Mouse (Mus musculus): ENCODE measurements around the gene Adcy6. TPM values are rescaled to one million over a fixed set of nuclear protein-coding genes. Genes with fewer than 3 reads are reported as not detected.

Adcy6 gene
- 16.9 and 17.3 TPM in 2 replicates for polyA plus RNA-seq (2012)

GRCm38 (mm10) chr15:98609331-98610130 is at the start of gene Adcy6:
Gene Adcy6 (minus strand): TSS chr15:98610076.
- TF ChIP-seq GATA1 (IDR thresholded peaks at IDR 0.05; ENCODE audit: low read length) = no peak

- TF ChIP-seq GATA1 (IDR thresholded peaks at IDR 0.05; ENCODE audit: low read length) = no peak
Measured at GRCm38 (mm10) chr15:98656982-98657751, 47.3 kb upstream of the Adcy6 start.

- no peak for TF ChIP-seq GATA1 (IDR thresholded peaks at IDR 0.05; ENCODE audit: low read length)
Measured at GRCm38 (mm10) chr15:98652174-98652573, 42.3 kb upstream of the Adcy6 start.

GRCm38 (mm10) chr15:98651431-98651830 is 41.6 kb upstream of the Adcy6 start:
- TF ChIP-seq GATA1 (IDR thresholded peaks at IDR 0.05; ENCODE audit: low read length) = no peak

GRCm38 (mm10) chr15:98648071-98648470 is 38.2 kb upstream of the Adcy6 start:
- no peak for TF ChIP-seq GATA1 (IDR thresholded peaks at IDR 0.05; ENCODE audit: low read length)

GRCm38 (mm10) chr15:98647308-98647707 is 37.4 kb upstream of the Adcy6 start:
- TF ChIP-seq GATA1 (IDR thresholded peaks at IDR 0.05; ENCODE audit: low read length) = no peak

GRCm38 (mm10) chr15:98646737-98647136 is 36.9 kb upstream of the Adcy6 start:
- no peak for TF ChIP-seq GATA1 (IDR thresholded peaks at IDR 0.05; ENCODE audit: low read length)

- TF ChIP-seq GATA1 (IDR thresholded peaks at IDR 0.05; ENCODE audit: low read length) = no peak
Measured at GRCm38 (mm10) chr15:98645057-98646026, 35.5 kb upstream of the Adcy6 start.

- TF ChIP-seq GATA1 (IDR thresholded peaks at IDR 0.05; ENCODE audit: low read length) = no peak
Measured at GRCm38 (mm10) chr15:98644406-98644805, 34.5 kb upstream of the Adcy6 start.

- no peak for TF ChIP-seq GATA1 (IDR thresholded peaks at IDR 0.05; ENCODE audit: low read length)
Measured at GRCm38 (mm10) chr15:98640157-98640556, 30.3 kb upstream of the Adcy6 start.

GRCm38 (mm10) chr15:98637155-98637554 is 27.3 kb upstream of the Adcy6 start:
- TF ChIP-seq GATA1 (IDR thresholded peaks at IDR 0.05; ENCODE audit: low read length) = no peak

GRCm38 (mm10) chr15:98636517-98636916 is 26.6 kb upstream of the Adcy6 start:
- TF ChIP-seq GATA1 (IDR thresholded peaks at IDR 0.05; ENCODE audit: low read length) = no peak

- TF ChIP-seq GATA1 (IDR thresholded peaks at IDR 0.05; ENCODE audit: low read length) = no peak
Measured at GRCm38 (mm10) chr15:98635291-98635841, 25.5 kb upstream of the Adcy6 start.

GRCm38 (mm10) chr15:98634541-98635081 is 24.7 kb upstream of the Adcy6 start:
- no peak for TF ChIP-seq GATA1 (IDR thresholded peaks at IDR 0.05; ENCODE audit: low read length)
